Mouse (Mus musculus) lung, adult 2 months (tissue): Measurements from ENCODE around the gene March1. TPM values are rescaled to one million over a fixed set of nuclear protein-coding genes. Genes with fewer than 3 reads are reported as not detected.

Experiments used
- DNase-seq: peaks from one replicate; pipeline ENCODE4 v3.0.0; 2022
- H3K4me1 ChIP-seq: fragments of 200-500 bp; 2 replicates; pipeline ENCODE4 v1.6.1; 2011; ENCODE audit warnings: low read length; ENCODE audit not compliant: control insufficient read depth, insufficient read depth
- H3K4me3 ChIP-seq: fragments of 200-500 bp; replicated peaks from 2 replicates; pipeline ENCODE3; 2011; ENCODE audit warnings: low read depth, mild to moderate bottlenecking, control low read depth, low read length; ENCODE audit errors: extremely low read depth
- CTCF ChIP-seq: fragments of 200-500 bp; IDR thresholded peaks from 2 replicates; pipeline ENCODE4 v1.5.1; 2011; ENCODE audit warnings: mild to moderate bottlenecking, low read length, control low read depth; ENCODE audit not compliant: insufficient read depth
- POLR2A ChIP-seq: fragments of 200-500 bp; IDR thresholded peaks from 2 replicates; pipeline ENCODE4 v1.6.1; 2011; ENCODE audit warnings: low read depth, mild to moderate bottlenecking, control low read depth, low read length, borderline replicate concordance; ENCODE audit errors: extremely low read depth
- WGBS: fragments of 180-500 bp; shearing (Covaris S2); methylation state at CpG from one replicate; pipeline ENCODE4 v1.1.7; 2018; 5-methylcytosine and 5-hydroxymethylcytosine counted together
- polyA plus RNA-seq: library from polyadenylated mRNA; depleted of rRNA; stranded (reverse); fragments of >200 nt; gene quantifications from 2 replicates; pipeline ENCODE4 v1.2.3, GENCODE M21; 2012

The March1 gene
- polyA plus RNA-seq, 1 experiment: 3.0 TPM

- TF ChIP-seq POLR2A: no peak
- no peak for TF ChIP-seq CTCF
- WGBS: 59% methylated on average over 1 of the region's 1 CpGs
- Histone ChIP-seq H3K4me1 (no peaks in the 10 kb centered on the region), H3K4me3 (no peak overlapping the region)
- DNase-seq: no peak
These were observed 725.2 kb downstream of the March1 start for GRCm38 (mm10) chr8:66342928-66343327.

DNA sequence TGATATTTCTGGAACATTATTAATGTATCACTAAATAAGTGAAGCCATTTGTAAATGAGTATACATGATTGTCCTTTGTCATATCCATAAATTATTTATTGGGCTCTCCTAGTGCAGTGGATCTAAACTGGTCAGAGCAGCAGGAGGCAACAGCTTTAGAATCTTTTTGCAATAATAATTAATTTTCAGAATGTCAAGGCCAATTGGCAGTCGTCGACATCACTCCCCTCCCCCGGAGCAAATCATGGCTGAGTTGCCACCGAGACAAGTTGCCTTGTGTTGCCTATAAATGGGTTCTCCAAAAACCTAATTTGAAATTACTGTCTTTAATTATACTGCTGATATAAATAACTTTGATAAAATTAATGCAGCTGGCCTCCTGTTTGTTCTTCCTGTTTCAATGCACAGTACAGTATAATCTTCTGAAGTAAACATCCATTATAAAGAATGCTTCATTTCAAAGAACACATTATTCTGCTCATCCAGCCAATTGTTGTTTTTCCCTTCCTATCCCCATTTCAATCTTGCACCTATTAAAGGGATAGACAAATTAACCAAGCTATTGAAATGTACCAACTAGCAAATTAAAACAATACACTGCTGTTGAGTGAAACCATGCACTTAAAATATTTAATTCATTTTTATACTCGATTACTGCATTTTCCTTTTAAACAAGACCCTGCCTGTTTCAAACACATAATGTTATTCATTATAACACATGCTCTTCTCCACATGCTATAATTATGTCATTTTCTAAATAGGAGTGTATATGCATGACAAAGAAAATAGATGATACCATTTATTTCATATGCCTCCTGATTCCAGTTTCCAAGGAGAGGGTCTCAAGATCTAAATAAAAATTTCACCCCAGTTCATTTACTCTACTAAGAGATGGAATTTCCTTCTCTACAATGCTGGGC lies 745.4 kb downstream of the March1 start:
- DNase-seq: no peak
- Histone ChIP-seq H3K4me3 (no peak overlapping the region), H3K4me1 (no peaks in the 10 kb centered on the region)
- no peak for TF ChIP-seq CTCF
- TF ChIP-seq POLR2A: no peak
- 79% methylated on average over 5 of the region's 5 CpGs for WGBS

DNA sequence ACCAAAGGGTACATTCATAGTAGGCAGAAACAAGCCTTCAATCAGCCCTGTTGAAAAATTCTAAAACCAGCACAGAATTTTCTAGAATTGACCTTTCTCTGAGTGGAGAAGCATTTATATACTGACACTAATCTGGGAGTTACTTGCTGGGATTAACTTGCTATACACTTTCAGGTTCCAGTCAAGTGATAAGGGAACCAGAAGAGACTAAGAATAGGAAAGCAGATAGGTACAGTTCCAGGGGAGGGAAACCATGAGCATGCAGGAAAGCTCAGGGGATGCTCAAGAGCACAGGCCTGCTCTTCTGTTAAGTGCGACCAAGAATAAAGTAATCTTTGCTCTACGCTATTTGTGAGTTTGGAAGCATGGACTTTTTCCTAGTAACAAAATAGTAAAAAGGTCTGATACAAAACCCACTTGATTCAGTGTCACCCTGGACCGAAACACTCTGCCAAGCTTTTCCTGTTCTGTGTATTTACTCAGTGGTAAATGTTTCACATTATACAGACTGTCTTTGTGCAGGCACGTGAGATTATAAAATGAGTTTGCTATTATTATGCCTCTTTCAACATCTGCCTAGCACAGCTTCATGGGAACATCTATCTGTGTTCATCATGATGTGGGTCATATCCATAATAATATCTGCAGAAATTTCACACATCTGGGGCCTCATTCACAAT lies 766.1 kb downstream of the March1 start:
- Histone ChIP-seq H3K4me3 (no peak overlapping the region), H3K4me1 (no peaks in the 10 kb centered on the region)
- no peak for DNase-seq
- WGBS: 71% methylated on average over 4 of the region's 4 CpGs
- no peak for TF ChIP-seq POLR2A

GRCm38 (mm10) chr8:66386008-66386407 lies 768.3 kb downstream of the March1 start:
- Histone ChIP-seq H3K4me1 (no peaks in the 10 kb centered on the region), H3K4me3 (peak overlapping the region; percentile 47)
- DNase-seq: no peak
- TF ChIP-seq POLR2A (no peak), CTCF (no peak)

GRCm38 (mm10) chr8:66388693-66389092 lies 771.0 kb downstream of the March1 start:
- TF ChIP-seq POLR2A: no peak
- TF ChIP-seq CTCF: no peak
- no peak for DNase-seq
- WGBS: 66% methylated on average over 2 of the region's 2 CpGs
- Histone ChIP-seq H3K4me3 (no peak overlapping the region), H3K4me1 (no peaks in the 10 kb centered on the region)

GRCm38 (mm10) chr8:66391554-66391953 lies 773.9 kb downstream of the March1 start:
- 72% methylated on average over 5 of the region's 5 CpGs for WGBS

GRCm38 (mm10) chr8:66392900-66393299 lies 775.2 kb downstream of the March1 start:
- Histone ChIP-seq H3K4me3 (no peak overlapping the region), H3K4me1 (no peaks in the 10 kb centered on the region)
- no peak for DNase-seq
- TF ChIP-seq CTCF (no peak), POLR2A (no peak)

More at GRCm38 (mm10) chr8:66391554-66391953, 773.9 kb downstream of the March1 start:
- H3K4me3 ChIP-seq: no peak overlapping the region
- DNase-seq: no peak
- no peak for TF ChIP-seq CTCF
- TF ChIP-seq POLR2A: no peak
- H3K4me1 ChIP-seq: no peaks in the 10 kb centered on the region

GRCm38 (mm10) chr8:66394148-66394547 lies 776.4 kb downstream of the March1 start:
- TF ChIP-seq CTCF (no peak), POLR2A (no peak)
- 48% methylated on average over 3 of the region's 3 CpGs for WGBS
- no peak for DNase-seq

DNA sequence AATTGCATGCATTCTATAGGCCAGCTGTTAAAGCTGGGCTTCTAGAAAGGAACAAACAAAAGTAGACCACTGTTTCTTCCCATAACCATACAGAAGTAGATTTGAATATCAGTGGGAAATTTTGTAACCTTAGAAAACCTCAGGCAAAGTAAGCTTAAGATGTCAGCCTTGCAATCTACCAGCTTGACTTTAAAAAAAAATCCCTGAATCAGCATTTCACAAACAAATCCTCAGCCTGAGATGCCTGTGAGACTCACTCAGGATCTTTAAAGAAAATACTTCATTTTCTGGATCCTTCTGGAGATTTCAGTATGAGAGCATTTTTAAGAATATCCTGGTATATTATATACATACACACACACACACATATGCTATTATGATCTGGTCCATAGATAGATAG lies 780.1 kb downstream of the March1 start:
- H3K4me3 ChIP-seq: no peak overlapping the region
- DNase-seq: no peak
- TF ChIP-seq POLR2A (no peak), CTCF (no peak)
- H3K4me1 ChIP-seq: no peaks in the 10 kb centered on the region

More at GRCm38 (mm10) chr8:66394148-66394547, 776.4 kb downstream of the March1 start:
- H3K4me3 ChIP-seq: no peak overlapping the region
- no peaks in the 10 kb centered on the region for H3K4me1 ChIP-seq

GRCm38 (mm10) chr8:66400050-66400449 lies 782.4 kb downstream of the March1 start:
- Histone ChIP-seq H3K4me3 (no peak overlapping the region), H3K4me1 (no peaks in the 10 kb centered on the region)
- no peak for DNase-seq
- TF ChIP-seq POLR2A (no peak), CTCF (no peak)
- WGBS: 72% methylated on average over 1 of the region's 1 CpGs
